Mouse (Mus musculus): ENCODE results near the gene Ube2d3. TPM values are rescaled to one million over a fixed set of nuclear protein-coding genes. Genes with fewer than 3 reads are reported as not detected.

Gene Ube2d3
- polyA plus RNA-seq (2015; fragmentation: Nextera tagmentation; extraction: Ambion mirVana), result 524 and 536 TPM in 2 replicates

GRCm38 (mm10) chr3:135437758-135438495 lies at the start of gene Ube2d3:
Gene Ube2d3 (plus strand): TSS chr3:135438149.
- Histone ChIP-seq H3K4me1 (ENCODE audit: insufficient read depth, low read length) (peaks cover 10% of the 10 kb centered on the region), H3K4me2 (replicated peaks; ENCODE audit: low read depth, low read length) (peak within 1 kb of the TSS; percentile 60), H3K27ac (ENCODE audit: low read length) (peak within 1 kb of the TSS; percentile 100), H3K9ac (replicated peaks; ENCODE audit: low read length) (peak within 1 kb of the TSS; percentile 99), H3K27me3 (ENCODE audit: insufficient read depth, low read length) (no peaks in the 10 kb centered on the region), H3K36me3 (ENCODE audit: insufficient read depth, low read length) (peaks cover 3% of the 10 kb centered on the region; the same call in 1 of the 2 replicates), H3K9me3 (ENCODE audit: low read length) (no peaks in the 10 kb centered on the region), H3K4me3 (ENCODE audit: low read length) (peak within 1 kb of the TSS; percentile 64)
- WGBS, result under 1% methylated on average over 56 of the region's 56 CpGs
- peak; percentile 96 for ATAC-seq (ENCODE audit: low FRiP score, low TSS enrichment)

DNA sequence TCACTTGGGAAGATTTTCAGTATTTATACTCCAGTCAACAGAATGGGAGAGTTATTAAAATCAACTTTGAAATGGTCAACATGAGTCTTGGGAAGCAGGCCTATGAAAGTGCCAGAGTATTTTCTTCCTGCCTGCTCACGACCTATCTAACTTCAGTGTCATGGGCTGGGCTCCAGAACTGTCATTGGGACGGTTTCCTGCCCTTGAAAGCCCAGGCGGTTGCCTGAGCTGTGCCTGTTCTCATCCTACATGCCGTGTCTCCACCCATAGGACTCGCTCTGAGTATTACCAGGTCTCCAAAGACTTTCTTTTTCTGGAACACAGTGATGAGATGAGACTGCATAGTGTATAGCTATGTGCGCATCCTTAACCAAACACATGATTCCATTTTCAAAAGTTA lies 44.8 kb upstream of the Ube2d3 start:
- H3K9ac ChIP-seq (replicated peaks; ENCODE audit: low read length), result no peak overlapping the region
- H3K27ac ChIP-seq (ENCODE audit: low read length), result no peak overlapping the region
- H3K4me2 ChIP-seq (replicated peaks; ENCODE audit: low read depth, low read length), result no peak overlapping the region
- H3K4me3 ChIP-seq (ENCODE audit: low read length), result no peak overlapping the region
- 64% methylated on average over 6 of the region's 6 CpGs for WGBS
- no peaks in the 10 kb centered on the region for H3K36me3 ChIP-seq (ENCODE audit: insufficient read depth, low read length)
- no peaks in the 10 kb centered on the region for H3K27me3 ChIP-seq (ENCODE audit: insufficient read depth, low read length)
- no peak for ATAC-seq (ENCODE audit: low FRiP score, low TSS enrichment)
- peaks cover 10% of the 10 kb centered on the region; the same call in 1 of the 2 replicates for H3K4me1 ChIP-seq (ENCODE audit: insufficient read depth, low read length)
- no peaks in the 10 kb centered on the region for H3K9me3 ChIP-seq (ENCODE audit: low read length)

- no peak overlapping the region for H3K27ac ChIP-seq (ENCODE audit: low read length)
- no peaks in the 10 kb centered on the region for H3K27me3 ChIP-seq (ENCODE audit: insufficient read depth, low read length)
- WGBS, result 71% methylated on average over 5 of the region's 5 CpGs
- H3K4me2 ChIP-seq (replicated peaks; ENCODE audit: low read depth, low read length), result no peak overlapping the region
- H3K36me3 ChIP-seq (ENCODE audit: insufficient read depth, low read length), result no peaks in the 10 kb centered on the region
- H3K9me3 ChIP-seq (ENCODE audit: low read length), result no peaks in the 10 kb centered on the region
- no peak overlapping the region for H3K4me3 ChIP-seq (ENCODE audit: low read length)
- H3K4me1 ChIP-seq (ENCODE audit: insufficient read depth, low read length), result peaks cover 10% of the 10 kb centered on the region; the same call in 1 of the 2 replicates
- ATAC-seq (ENCODE audit: low FRiP score, low TSS enrichment), result no peak
- H3K9ac ChIP-seq (replicated peaks; ENCODE audit: low read length), result no peak overlapping the region
Observed at GRCm38 (mm10) chr3:135395085-135395484, 42.9 kb upstream of the Ube2d3 start.

- H3K4me1 ChIP-seq (ENCODE audit: insufficient read depth, low read length), result peaks cover 10% of the 10 kb centered on the region; the same call in 1 of the 2 replicates
- WGBS, result 14% methylated on average over 6 of the region's 6 CpGs
- no peak; the same call in 1 of the 2 replicates for ATAC-seq (ENCODE audit: low FRiP score, low TSS enrichment)
- H3K4me2 ChIP-seq (replicated peaks; ENCODE audit: low read depth, low read length), result no peak overlapping the region
- no peak overlapping the region for H3K27ac ChIP-seq (ENCODE audit: low read length)
- H3K4me3 ChIP-seq (ENCODE audit: low read length), result no peak overlapping the region
- no peaks in the 10 kb centered on the region for H3K9me3 ChIP-seq (ENCODE audit: low read length)
- H3K36me3 ChIP-seq (ENCODE audit: insufficient read depth, low read length), result no peaks in the 10 kb centered on the region
- no peak overlapping the region for H3K9ac ChIP-seq (replicated peaks; ENCODE audit: low read length)
- H3K27me3 ChIP-seq (ENCODE audit: insufficient read depth, low read length), result no peaks in the 10 kb centered on the region
Observed at GRCm38 (mm10) chr3:135396081-135396480, 41.9 kb upstream of the Ube2d3 start.

GRCm38 (mm10) chr3:135397112-135397511 lies 40.8 kb upstream of the Ube2d3 start:
- Histone ChIP-seq H3K9me3 (ENCODE audit: low read length) (no peaks in the 10 kb centered on the region), H3K4me2 (replicated peaks; ENCODE audit: low read depth, low read length) (no peak overlapping the region), H3K27ac (ENCODE audit: low read length) (no peak overlapping the region), H3K9ac (replicated peaks; ENCODE audit: low read length) (no peak overlapping the region), H3K36me3 (ENCODE audit: insufficient read depth, low read length) (no peaks in the 10 kb centered on the region), H3K4me1 (ENCODE audit: insufficient read depth, low read length) (peaks cover 10% of the 10 kb centered on the region; the same call in 1 of the 2 replicates), H3K27me3 (ENCODE audit: insufficient read depth, low read length) (no peaks in the 10 kb centered on the region), H3K4me3 (ENCODE audit: low read length) (no peak overlapping the region)
- no peak for ATAC-seq (ENCODE audit: low FRiP score, low TSS enrichment)

GRCm38 (mm10) chr3:135402201-135402658 lies 35.7 kb upstream of the Ube2d3 start:
- Histone ChIP-seq H3K9me3 (ENCODE audit: low read length) (no peaks in the 10 kb centered on the region), H3K4me3 (ENCODE audit: low read length) (no peak overlapping the region), H3K9ac (replicated peaks; ENCODE audit: low read length) (no peak overlapping the region), H3K4me2 (replicated peaks; ENCODE audit: low read depth, low read length) (no peak overlapping the region; the same call in 1 of the 2 replicates), H3K36me3 (ENCODE audit: insufficient read depth, low read length) (peaks cover 9% of the 10 kb centered on the region; the same call in 1 of the 2 replicates), H3K27ac (ENCODE audit: low read length) (no peak overlapping the region), H3K27me3 (ENCODE audit: insufficient read depth, low read length) (no peaks in the 10 kb centered on the region), H3K4me1 (ENCODE audit: insufficient read depth, low read length) (no peaks in the 10 kb centered on the region)
- WGBS, result 8% methylated on average over 10 of the region's 10 CpGs
- peak; percentile 82; the same call in 1 of the 2 replicates for ATAC-seq (ENCODE audit: low FRiP score, low TSS enrichment)

DNA sequence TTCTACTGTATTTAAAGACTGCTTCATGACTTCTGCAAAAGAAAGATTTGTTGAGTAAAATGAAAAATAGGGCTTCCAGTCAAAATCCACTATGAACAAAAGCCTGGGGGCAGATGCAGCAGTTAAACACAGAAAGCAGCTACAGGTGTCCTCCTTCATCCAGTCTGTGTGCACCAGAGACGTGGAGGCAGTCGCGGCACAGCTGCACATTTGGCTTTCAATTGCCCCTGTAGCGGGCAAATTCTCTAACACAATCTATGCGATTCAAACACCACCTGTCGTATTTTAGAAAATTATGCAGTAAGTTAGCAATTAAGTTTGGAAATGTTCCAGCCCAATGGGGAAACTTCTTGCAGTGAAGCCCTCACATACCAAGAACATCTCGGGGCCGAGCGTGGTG lies 34.7 kb upstream of the Ube2d3 start:
- no peak overlapping the region for H3K27ac ChIP-seq (ENCODE audit: low read length)
- H3K4me2 ChIP-seq (replicated peaks; ENCODE audit: low read depth, low read length), result no peak overlapping the region
- 88% methylated on average over 9 of the region's 9 CpGs for WGBS
- ATAC-seq (ENCODE audit: low FRiP score, low TSS enrichment), result no peak
- no peaks in the 10 kb centered on the region for H3K27me3 ChIP-seq (ENCODE audit: insufficient read depth, low read length)
- H3K36me3 ChIP-seq (ENCODE audit: insufficient read depth, low read length), result peaks cover 10% of the 10 kb centered on the region; the same call in 1 of the 2 replicates
- H3K4me3 ChIP-seq (ENCODE audit: low read length), result no peak overlapping the region
- H3K9ac ChIP-seq (replicated peaks; ENCODE audit: low read length), result no peak overlapping the region
- H3K4me1 ChIP-seq (ENCODE audit: insufficient read depth, low read length), result no peaks in the 10 kb centered on the region
- no peaks in the 10 kb centered on the region for H3K9me3 ChIP-seq (ENCODE audit: low read length)

DNA sequence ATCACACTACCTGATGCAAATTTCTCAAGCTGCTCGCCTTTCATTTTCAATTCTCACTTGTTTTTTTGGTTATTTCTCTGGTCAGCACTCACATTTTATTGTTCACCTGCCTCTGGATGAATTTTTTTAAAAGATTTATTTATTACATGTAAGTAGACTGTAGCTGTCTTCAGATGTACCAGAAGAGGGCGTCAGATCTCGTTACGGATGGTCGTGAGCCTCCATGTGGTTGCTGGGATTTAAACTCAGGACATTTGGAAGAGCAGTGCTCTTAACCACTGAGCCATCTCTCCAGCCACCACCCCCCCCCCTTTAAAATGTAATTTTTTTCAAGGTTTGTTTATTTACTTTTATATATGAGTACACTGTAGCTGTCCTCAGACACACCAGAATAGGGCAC lies 34.1 kb upstream of the Ube2d3 start:
- ATAC-seq (ENCODE audit: low FRiP score, low TSS enrichment), result no peak
- 82% methylated on average over 5 of the region's 5 CpGs for WGBS
- Histone ChIP-seq H3K4me3 (ENCODE audit: low read length) (no peak overlapping the region), H3K27ac (ENCODE audit: low read length) (no peak overlapping the region), H3K27me3 (ENCODE audit: insufficient read depth, low read length) (no peaks in the 10 kb centered on the region), H3K4me2 (replicated peaks; ENCODE audit: low read depth, low read length) (no peak overlapping the region), H3K36me3 (ENCODE audit: insufficient read depth, low read length) (peaks cover 10% of the 10 kb centered on the region; the same call in 1 of the 2 replicates), H3K9ac (replicated peaks; ENCODE audit: low read length) (no peak overlapping the region), H3K4me1 (ENCODE audit: insufficient read depth, low read length) (no peaks in the 10 kb centered on the region), H3K9me3 (ENCODE audit: low read length) (no peaks in the 10 kb centered on the region)

DNA sequence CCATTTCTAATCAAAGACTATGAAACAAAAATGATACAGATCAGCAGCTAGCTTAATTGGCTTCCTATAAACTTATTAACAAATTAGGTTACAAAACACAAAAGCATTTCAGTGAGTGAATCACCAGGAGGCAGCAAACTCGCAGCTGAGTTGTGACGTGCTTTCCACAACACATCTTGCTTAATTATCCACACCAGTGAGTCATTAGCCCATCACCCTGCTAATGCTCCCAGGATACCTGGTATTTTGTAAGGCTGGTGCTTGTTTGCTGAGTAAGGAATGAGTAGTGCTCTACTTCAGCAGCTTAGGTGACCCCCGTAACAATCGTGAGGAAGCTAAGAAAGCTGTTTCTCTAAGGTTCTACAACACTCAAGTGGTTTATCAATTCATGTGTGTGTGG lies 33.4 kb upstream of the Ube2d3 start:
- 81% methylated on average over 4 of the region's 4 CpGs for WGBS
- Histone ChIP-seq H3K9ac (replicated peaks; ENCODE audit: low read length) (no peak overlapping the region), H3K9me3 (ENCODE audit: low read length) (peaks cover 3% of the 10 kb centered on the region; the same call in 1 of the 2 replicates), H3K4me1 (ENCODE audit: insufficient read depth, low read length) (no peaks in the 10 kb centered on the region), H3K4me3 (ENCODE audit: low read length) (no peak overlapping the region), H3K4me2 (replicated peaks; ENCODE audit: low read depth, low read length) (no peak overlapping the region), H3K27me3 (ENCODE audit: insufficient read depth, low read length) (no peaks in the 10 kb centered on the region), H3K27ac (ENCODE audit: low read length) (no peak overlapping the region), H3K36me3 (ENCODE audit: insufficient read depth, low read length) (peaks cover 14% of the 10 kb centered on the region)
- ATAC-seq (ENCODE audit: low FRiP score, low TSS enrichment), result no peak

GRCm38 (mm10) chr3:135407351-135407750 lies 30.6 kb upstream of the Ube2d3 start:
- H3K4me3 ChIP-seq (ENCODE audit: low read length), result no peak overlapping the region
- H3K9me3 ChIP-seq (ENCODE audit: low read length), result peaks cover 4% of the 10 kb centered on the region; the same call in 1 of the 2 replicates
- WGBS, result 86% methylated on average over 9 of the region's 9 CpGs
- no peak overlapping the region for H3K27ac ChIP-seq (ENCODE audit: low read length)
- peaks cover 23% of the 10 kb centered on the region for H3K36me3 ChIP-seq (ENCODE audit: insufficient read depth, low read length)
- H3K4me2 ChIP-seq (replicated peaks; ENCODE audit: low read depth, low read length), result no peak overlapping the region
- no peaks in the 10 kb centered on the region for H3K4me1 ChIP-seq (ENCODE audit: insufficient read depth, low read length)
- H3K9ac ChIP-seq (replicated peaks; ENCODE audit: low read length), result no peak overlapping the region
- no peaks in the 10 kb centered on the region for H3K27me3 ChIP-seq (ENCODE audit: insufficient read depth, low read length)
- no peak for ATAC-seq (ENCODE audit: low FRiP score, low TSS enrichment)

Data from kidney, embryonic 16.5 days (tissue).